Mouse (Mus musculus): Measurements from ENCODE around the gene Fam161b. TPM values are rescaled to one million over a fixed set of nuclear protein-coding genes. Genes with fewer than 3 reads are reported as not detected.

Gene Fam161b
- polyA plus RNA-seq, 1 experiment = 9.4 TPM

DNA sequence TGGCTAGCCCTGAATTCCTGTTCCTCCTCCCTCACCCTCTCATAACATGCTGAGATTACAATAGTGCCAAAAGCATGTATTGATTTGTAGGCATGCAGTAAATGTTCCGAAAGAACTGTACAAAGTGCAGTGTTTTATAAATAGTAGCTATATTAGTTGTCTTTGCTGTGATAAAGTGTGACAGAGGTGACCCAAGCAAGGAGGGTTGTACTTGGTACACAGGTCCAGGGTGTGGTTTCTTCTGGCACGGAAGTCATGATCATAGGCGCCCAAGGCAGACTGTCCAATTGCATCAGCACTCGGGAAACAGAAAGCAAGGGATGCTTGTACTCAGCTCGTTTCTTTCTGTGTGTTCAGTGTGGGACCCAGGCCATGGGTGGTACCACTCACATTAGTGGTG lies 57.5 kb downstream of the Fam161b start:
- Histone ChIP-seq H3K27ac (ENCODE audit: control insufficient read depth, insufficient read depth, low read depth, low read length) (no peak overlapping the region), H3K27me3 (ENCODE audit: control insufficient read depth, insufficient read depth, low read length) (no peaks in the 10 kb centered on the region), H3K4me1 (ENCODE audit: control insufficient read depth, insufficient read depth, low read length) (no peaks in the 10 kb centered on the region), H3K36me3 (ENCODE audit: control insufficient read depth, insufficient read depth, low read length) (peaks cover 2% of the 10 kb centered on the region; the same call in 1 of the 2 replicates), H3K4me3 (ENCODE audit: control insufficient read depth, low read depth, low read length) (no peak overlapping the region)
- TF ChIP-seq POLR2A (IDR thresholded peaks at IDR 0.05; ENCODE audit: control insufficient read depth, low read depth, low read length) (no peak), CTCF (IDR thresholded peaks at IDR 0.05; ENCODE audit: control insufficient read depth, insufficient read depth, insufficient replicate concordance, low read depth, low read length) (no peak)

- Histone ChIP-seq H3K36me3 (ENCODE audit: control insufficient read depth, insufficient read depth, low read length) (no peaks in the 10 kb centered on the region), H3K4me1 (ENCODE audit: control insufficient read depth, insufficient read depth, low read length) (no peaks in the 10 kb centered on the region), H3K27me3 (ENCODE audit: control insufficient read depth, insufficient read depth, low read length) (no peaks in the 10 kb centered on the region), H3K27ac (ENCODE audit: control insufficient read depth, insufficient read depth, low read depth, low read length) (no peak overlapping the region), H3K4me3 (ENCODE audit: control insufficient read depth, low read depth, low read length) (no peak overlapping the region)
- TF ChIP-seq POLR2A (IDR thresholded peaks at IDR 0.05; ENCODE audit: control insufficient read depth, low read depth, low read length) (no peak), CTCF (IDR thresholded peaks at IDR 0.05; ENCODE audit: control insufficient read depth, insufficient read depth, insufficient replicate concordance, low read depth, low read length) (no peak)
Measured at GRCm38 (mm10) chr12:84299265-84299664, 62.4 kb downstream of the Fam161b start.

- no peak overlapping the region for H3K4me3 ChIP-seq (ENCODE audit: control insufficient read depth, low read depth, low read length)
- H3K27ac ChIP-seq (ENCODE audit: control insufficient read depth, insufficient read depth, low read depth, low read length) = no peak overlapping the region
- no peaks in the 10 kb centered on the region for H3K36me3 ChIP-seq (ENCODE audit: control insufficient read depth, insufficient read depth, low read length)
- no peak for TF ChIP-seq POLR2A (IDR thresholded peaks at IDR 0.05; ENCODE audit: control insufficient read depth, low read depth, low read length)
- no peak for TF ChIP-seq CTCF (IDR thresholded peaks at IDR 0.05; ENCODE audit: control insufficient read depth, insufficient read depth, insufficient replicate concordance, low read depth, low read length)
- H3K27me3 ChIP-seq (ENCODE audit: control insufficient read depth, insufficient read depth, low read length) = no peaks in the 10 kb centered on the region
- no peaks in the 10 kb centered on the region for H3K4me1 ChIP-seq (ENCODE audit: control insufficient read depth, insufficient read depth, low read length)
Measured at GRCm38 (mm10) chr12:84297851-84298250, 63.8 kb downstream of the Fam161b start.

Other genes starting within 250 kb of the Fam161b start
- gene Dnal1, start 247.5 kb downstream of the Fam161b start, polyA plus RNA-seq (2012; rRNA removed) = 6.5 and 8.2 TPM in 2 replicates
- gene Pnma1, start 213.3 kb downstream of the Fam161b start, polyA plus RNA-seq (2012; rRNA removed) = 20.5 and 23.3 TPM in 2 replicates
- 0.77 and 0.99 TPM in 2 replicates for gene Elmsan1, start 143.0 kb downstream of the Fam161b start, polyA plus RNA-seq (2012; rRNA removed)
- gene Ptgr2, start 76.6 kb downstream of the Fam161b start, polyA plus RNA-seq (2012; rRNA removed) = 8.6 and 11.9 TPM in 2 replicates
- 12.8 and 15.6 TPM in 2 replicates for gene Zfp410, start 45.0 kb downstream of the Fam161b start, polyA plus RNA-seq (2012; rRNA removed)
- 41.7 and 41.8 TPM in 2 replicates for gene Coq6, start 176 bp downstream of the Fam161b start, polyA plus RNA-seq (2012; rRNA removed)
- 12.5 and 12.7 TPM in 2 replicates for gene Entpd5, start 47.2 kb upstream of the Fam161b start, polyA plus RNA-seq (2012; rRNA removed)
- 26.9 and 33.0 TPM in 2 replicates for gene Bbof1, start 47.2 kb upstream of the Fam161b start, polyA plus RNA-seq (2012; rRNA removed)
- 17.8 and 18.3 TPM in 2 replicates for gene Rnf113a2, start 55.4 kb upstream of the Fam161b start, polyA plus RNA-seq (2012; rRNA removed)
- gene Aldh6a1, start 89.2 kb upstream of the Fam161b start, polyA plus RNA-seq (2012; rRNA removed) = 11.2 and 13.7 TPM in 2 replicates
- 17.1 and 26.5 TPM in 2 replicates for gene Lin52, start 89.6 kb upstream of the Fam161b start, polyA plus RNA-seq (2012; rRNA removed)
- gene Vsx2, start 207.9 kb upstream of the Fam161b start, polyA plus RNA-seq (2012; rRNA removed) = 0.02 TPM in 1 of 2 replicates, not detected in the other